Mouse (Mus musculus): ENCODE data around the gene Kif21b.

Gene Kif21b

DNA sequence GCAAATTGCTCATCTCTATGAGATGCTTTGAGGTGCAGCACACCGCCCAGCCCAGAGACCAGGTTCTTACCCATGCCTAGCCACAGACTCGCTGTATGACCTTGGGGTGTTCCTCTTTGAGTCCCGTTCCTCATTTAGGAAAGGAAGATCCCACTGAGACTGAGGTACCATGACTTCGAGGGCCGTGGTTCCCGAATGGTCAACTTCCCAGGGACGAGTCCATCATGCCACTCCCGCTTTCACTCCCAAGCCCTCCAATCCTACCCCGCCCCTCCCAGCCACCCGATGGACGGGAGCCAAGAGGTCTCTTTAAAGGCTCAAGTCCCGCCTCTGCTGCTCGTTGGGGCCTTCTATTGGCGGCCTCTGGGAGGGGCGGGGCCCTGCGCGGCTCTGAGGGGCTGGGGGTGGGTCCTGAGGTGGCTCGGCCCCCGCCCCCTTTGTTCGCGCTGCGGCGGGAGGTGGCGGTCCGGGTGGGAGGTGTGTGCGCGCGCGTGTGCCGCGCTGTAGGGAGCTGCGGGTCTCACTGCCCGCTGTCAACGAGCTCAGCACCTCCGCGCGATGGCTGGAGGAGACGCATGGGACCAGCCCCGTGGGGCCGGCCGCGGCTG is at the start of gene Kif21b:
Kif21b (plus strand) TSS at position 439 of the 608 bp plus-strand sequence.
- DNase-seq (ENCODE audit: low spot score), result peak; percentile 87

GRCm38 (mm10) chr1:136085988-136086685 is 45.1 kb upstream of the Kif21b start:
- DNase-seq (ENCODE audit: low spot score), result no peak

GRCm38 (mm10) chr1:136089368-136090165 is 41.6 kb upstream of the Kif21b start:
- DNase-seq (ENCODE audit: low spot score), result no peak

GRCm38 (mm10) chr1:136093726-136094125 is 37.5 kb upstream of the Kif21b start:
- DNase-seq (ENCODE audit: low spot score), result no peak

DNA sequence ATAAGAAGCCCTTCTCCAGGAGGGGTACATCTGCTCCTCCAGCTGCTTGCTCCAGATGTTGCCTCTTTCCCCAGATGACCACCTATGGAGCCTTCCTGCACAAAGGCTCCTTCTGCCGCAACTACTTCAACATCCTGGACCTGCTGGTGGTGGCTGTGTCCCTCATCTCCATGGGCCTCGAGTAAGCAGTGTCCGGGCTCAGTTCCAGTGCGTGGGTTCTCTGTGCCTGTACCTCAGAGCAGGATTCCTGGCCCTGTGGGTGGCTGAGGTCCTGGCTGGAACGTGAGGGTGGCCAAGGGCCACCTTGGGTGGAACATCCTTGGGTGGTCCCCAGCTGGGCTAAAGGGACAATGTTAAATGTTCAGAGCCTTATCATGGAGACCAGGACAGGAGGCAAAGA is 36.4 kb upstream of the Kif21b start:
- peak; percentile 58 for DNase-seq (ENCODE audit: low spot score)

DNA sequence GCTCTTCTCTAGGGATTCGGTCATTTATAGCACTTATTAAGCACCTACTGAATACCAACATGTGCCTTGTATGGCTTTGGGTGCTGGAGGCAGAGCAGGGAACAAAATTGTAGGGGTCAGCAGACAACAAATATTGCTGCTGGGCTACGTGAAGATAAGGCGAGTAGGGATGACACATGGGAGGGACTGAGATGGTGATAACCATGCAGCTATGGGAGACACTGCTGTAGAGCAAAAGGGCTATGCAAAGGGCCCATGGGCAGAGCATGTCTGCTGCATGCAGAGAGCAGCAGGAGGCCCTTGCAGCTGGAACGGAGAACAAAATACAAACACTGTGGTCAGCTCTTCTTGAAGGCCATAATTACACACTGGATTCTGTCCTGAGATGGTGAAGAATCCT is 29.1 kb upstream of the Kif21b start:
- no peak for DNase-seq (ENCODE audit: low spot score)

DNA sequence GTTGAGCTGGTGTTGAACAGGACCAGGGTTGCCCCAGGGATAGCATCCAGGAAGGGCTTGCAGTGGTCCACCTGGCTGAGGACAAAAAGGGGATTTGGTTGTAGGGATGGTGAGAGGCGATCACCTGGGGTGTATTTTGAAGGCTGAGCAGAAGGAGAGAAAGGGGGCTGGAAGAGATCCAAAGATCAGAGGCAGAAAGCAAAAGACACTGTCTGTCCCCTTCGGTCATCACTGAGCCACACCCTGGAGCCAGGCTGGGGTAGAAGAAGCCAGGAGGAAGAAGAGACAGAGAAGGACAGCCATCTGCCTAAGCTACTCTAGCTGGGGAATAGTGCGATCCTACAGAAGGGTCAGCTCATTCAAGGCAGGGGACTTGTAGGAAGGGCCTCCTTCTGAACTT is 28.6 kb upstream of the Kif21b start:
- no peak for DNase-seq (ENCODE audit: low spot score)

DNA sequence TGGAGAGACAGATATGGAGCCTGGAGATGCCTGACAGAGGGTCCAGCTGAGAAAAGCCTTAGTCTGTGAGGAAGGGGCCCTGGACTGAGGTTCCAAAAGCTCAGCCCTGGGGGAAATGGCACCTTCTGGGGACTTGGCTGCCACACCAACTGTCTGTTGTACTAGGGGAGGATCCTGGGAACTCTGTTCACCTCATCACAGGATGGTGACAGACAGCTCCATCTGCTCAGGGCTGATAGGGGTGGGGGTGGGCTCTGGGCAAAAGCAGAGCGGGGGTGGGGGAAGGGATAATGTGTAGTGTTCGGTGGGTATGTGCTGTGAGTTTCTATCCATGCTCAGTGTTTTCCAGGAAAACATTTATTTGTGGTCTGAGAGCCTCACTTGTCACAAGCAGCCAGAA is 28.2 kb upstream of the Kif21b start:
- no peak for DNase-seq (ENCODE audit: low spot score)

GRCm38 (mm10) chr1:136103696-136104095 is 27.5 kb upstream of the Kif21b start:
- DNase-seq (ENCODE audit: low spot score), result no peak

GRCm38 (mm10) chr1:136104741-136105140 is 26.4 kb upstream of the Kif21b start:
- DNase-seq (ENCODE audit: low spot score), result no peak

DNA sequence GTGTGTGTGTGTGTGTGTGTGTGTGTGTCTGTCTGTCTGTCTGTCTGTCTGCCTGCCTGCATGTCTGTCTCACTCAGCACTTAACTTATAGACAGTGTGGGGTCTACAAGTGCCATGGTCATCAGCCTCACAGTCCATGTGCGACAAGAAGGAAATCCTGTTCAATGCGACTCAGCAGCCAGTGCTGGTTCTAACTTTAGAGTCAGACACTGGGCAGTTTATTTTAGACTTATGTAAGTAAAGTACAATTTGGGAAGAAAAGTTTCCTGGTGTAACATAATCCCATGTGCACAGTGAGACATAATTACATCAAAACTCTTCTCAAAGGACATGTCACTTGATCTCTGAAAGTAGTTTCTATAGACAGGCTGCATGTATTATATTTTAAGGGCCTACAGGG is 21.7 kb upstream of the Kif21b start:
- DNase-seq (ENCODE audit: low spot score), result no peak

DNA sequence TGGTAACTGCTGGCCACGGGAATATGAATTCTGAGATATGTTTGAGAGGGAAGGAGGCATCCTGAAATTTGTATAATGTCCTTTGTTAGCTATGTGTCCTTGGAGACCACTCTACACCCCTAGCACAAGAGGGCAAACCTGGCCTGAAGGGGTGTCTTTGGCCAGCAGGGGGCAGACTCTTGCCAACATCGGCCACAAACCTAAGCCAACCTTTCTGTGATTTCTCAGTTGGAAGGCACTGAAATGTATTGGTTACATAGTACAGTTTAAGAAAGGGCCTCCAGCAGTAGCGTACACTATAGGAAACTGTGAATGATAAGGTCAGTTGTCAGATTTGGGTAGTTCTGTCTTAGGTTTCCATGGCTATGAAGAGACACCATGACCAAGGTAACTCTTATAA is 15.0 kb upstream of the Kif21b start:
- DNase-seq (ENCODE audit: low spot score), result no peak

GRCm38 (mm10) chr1:136117069-136117468 is 14.1 kb upstream of the Kif21b start:
- no peak for DNase-seq (ENCODE audit: low spot score)

GRCm38 (mm10) chr1:136118875-136119274 is 12.3 kb upstream of the Kif21b start:
- DNase-seq (ENCODE audit: low spot score), result no peak

DNA sequence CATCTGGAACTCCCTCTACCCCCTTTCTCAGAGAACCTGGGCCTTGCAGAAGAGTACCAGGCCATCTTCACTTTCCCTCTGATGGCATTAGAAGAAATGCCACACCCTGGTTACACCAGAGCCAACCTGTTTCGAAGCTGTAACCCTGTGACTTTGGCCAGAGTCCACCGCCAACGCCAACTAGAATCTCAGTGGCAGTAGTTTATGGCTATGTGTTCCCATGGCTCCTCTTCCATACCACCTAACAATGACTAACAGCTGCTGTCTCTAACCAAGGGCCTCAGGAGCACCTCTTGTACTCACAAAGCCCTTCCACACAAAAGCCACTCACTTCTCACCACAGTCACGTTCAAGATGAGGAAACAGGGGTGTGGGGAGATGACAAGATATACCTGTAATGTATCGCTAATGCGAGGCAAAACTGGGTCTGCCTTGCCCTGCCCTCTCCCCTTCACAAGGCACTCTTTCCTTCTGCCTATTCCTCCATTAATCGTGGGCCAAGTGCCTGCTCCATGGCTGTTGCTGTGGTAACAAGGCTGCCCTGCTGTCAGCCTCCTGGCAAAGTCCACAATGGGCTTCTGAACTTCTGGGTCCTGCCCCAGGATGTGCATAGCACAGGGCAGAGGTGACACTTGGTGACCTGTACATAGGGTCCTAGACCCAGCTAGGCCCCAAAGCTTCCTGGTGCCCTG is 11.5 kb upstream of the Kif21b start:
- DNase-seq (ENCODE audit: low spot score), result no peak

DNA sequence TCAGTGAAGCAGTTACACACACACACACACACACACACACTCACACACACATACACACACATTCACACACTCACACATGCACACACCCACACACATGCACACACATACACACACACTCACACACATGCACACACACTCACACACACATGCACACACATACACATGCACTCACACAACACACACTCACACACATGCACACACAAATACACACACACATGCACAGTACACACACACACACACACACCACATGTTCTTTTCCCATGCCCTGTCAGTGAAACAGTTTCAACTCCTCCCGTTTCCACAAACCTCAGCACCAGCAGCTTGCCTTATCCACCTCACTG is 11.0 kb upstream of the Kif21b start:
- DNase-seq (ENCODE audit: low spot score), result no peak

GRCm38 (mm10) chr1:136120785-136121184 is 10.4 kb upstream of the Kif21b start:
- no peak for DNase-seq (ENCODE audit: low spot score)

GRCm38 (mm10) chr1:136122030-136122429 is 9.2 kb upstream of the Kif21b start:
- no peak for DNase-seq (ENCODE audit: low spot score)

DNA sequence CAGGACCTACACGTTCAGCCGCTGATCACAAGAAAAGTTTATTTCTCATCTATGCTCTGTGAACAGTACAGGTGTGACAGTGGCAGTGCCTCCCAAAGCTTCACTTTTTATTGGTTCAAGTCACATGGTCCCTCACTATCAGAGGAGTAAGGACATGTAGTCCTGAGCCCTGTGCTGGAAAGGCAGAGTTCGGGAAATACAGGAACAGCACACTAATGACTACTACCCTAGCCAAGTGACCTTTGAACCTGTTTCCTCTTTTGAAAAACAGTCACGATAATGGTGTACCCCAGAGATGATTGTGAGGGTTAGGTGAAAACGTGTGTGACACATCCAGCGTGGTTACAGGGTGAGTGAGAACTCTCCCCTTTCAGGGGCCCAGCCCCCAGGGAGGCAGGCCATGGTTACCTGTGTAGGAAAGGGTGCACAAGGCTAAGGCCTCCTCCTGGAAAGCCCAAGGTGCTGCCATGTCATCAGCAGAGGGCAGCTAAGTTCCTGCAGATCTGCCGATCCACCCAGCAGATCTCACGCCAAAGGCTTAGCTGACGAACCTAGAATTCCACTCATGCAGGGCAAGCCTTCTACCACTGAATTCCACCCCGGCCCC is 4.9 kb upstream of the Kif21b start:
- DNase-seq (ENCODE audit: low spot score), result no peak

GRCm38 (mm10) chr1:136126895-136127294 is 4.3 kb upstream of the Kif21b start:
- no peak for DNase-seq (ENCODE audit: low spot score)

DNA sequence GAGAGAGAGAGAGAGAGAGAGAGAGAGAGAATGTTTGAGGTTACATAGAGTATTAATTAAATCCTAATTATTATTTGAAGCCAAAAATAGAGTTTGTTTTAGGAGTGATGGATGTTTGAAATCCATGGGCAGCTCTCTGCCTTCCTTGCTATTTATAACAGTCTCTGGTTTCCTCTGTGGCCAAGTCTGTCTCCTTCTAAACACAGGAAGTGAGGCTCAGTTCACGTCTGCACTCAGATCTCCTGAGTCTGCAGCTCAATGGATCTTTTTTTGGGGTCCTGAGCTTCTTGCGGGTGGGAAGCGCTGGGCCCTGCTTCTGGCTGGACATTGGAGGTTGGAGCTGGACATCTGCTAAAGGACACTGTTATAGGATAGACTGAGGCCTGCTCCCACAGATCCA is 3.3 kb upstream of the Kif21b start:
- DNase-seq (ENCODE audit: low spot score), result no peak

GRCm38 (mm10) chr1:136128416-136128815 is 2.8 kb upstream of the Kif21b start:
- DNase-seq (ENCODE audit: low spot score), result no peak

Data from testis, postnatal 14 days (tissue).